Mouse (Mus musculus) liver, embryonic 13.5 days (tissue): Measurements from ENCODE around the gene Ttyh3. TPM values are rescaled to one million over a fixed set of nuclear protein-coding genes. Genes with fewer than 3 reads are reported as not detected.

Experiments used
- polyA plus RNA-seq: library from polyadenylated mRNA; unstranded; fragments of >200 nt; fragmentation: Nextera tagmentation; extraction: Ambion mirVana; gene quantifications from 2 replicates; pipeline ENCODE4 v1.2.1, GENCODE M21; 2015

Gene Ttyh3
- polyA plus RNA-seq, 1 experiment from 2014 or later, result 4.8 TPM

Other genes starting within 250 kb of the Ttyh3 start
- gene Eif3b, start 229.7 kb downstream of the Ttyh3 start, polyA plus RNA-seq, result 101 and 120 TPM in 2 replicates
- not detected in 2 replicates for gene Gm4869, start 203.4 kb downstream of the Ttyh3 start, polyA plus RNA-seq
- 9.3 and 9.9 TPM in 2 replicates for gene Chst12, start 143.5 kb downstream of the Ttyh3 start, polyA plus RNA-seq
- 4.6 and 4.9 TPM in 2 replicates for gene Grifin, start 84.0 kb downstream of the Ttyh3 start, polyA plus RNA-seq
- gene Lfng, start 41.7 kb downstream of the Ttyh3 start, polyA plus RNA-seq, result 7.6 and 8.0 TPM in 2 replicates
- 4.3 and 5.6 TPM in 2 replicates for gene Iqce, start 53.3 kb upstream of the Ttyh3 start, polyA plus RNA-seq
- gene Brat1, start 56.0 kb upstream of the Ttyh3 start, polyA plus RNA-seq, result 8.0 and 8.2 TPM in 2 replicates
- 0.82 and 0.97 TPM in 2 replicates for gene Amz1, start 75.1 kb upstream of the Ttyh3 start, polyA plus RNA-seq
- 5.3 and 7.0 TPM in 2 replicates for gene Gna12, start 181.4 kb upstream of the Ttyh3 start, polyA plus RNA-seq